Mouse (Mus musculus) frontal cortex, postnatal 36 days (tissue): ENCODE measurements around the gene Aldh3b3.

Source experiments
- DNase-seq, 2 experiments: peaks; one replicate each; pipeline ENCODE4 v3.0.0; 2022; ENCODE audit warnings: low spot score in 2 of 2

The Aldh3b3 gene

DNA sequence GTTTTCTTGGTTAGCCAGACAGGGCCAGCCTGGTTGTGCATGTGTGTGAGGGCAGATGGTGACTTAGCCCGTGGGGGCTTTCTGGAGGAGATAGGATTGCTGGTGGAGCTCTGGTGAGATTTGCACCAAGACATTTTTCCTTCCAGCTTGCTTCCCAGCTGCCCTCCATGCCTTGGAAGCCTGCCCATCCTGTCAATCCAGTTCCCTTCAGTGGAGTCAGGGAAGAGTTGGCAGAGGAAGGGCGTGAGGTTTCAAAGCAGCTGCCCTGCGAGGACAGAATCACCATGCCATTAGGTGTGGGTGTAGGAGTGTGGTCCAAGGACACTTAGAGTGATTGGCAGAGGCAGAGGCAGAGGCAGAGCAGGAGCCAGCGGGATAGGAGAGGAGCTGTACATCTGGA is at the start of gene Aldh3b3:
TSS of gene Aldh3b3 (plus strand) at position 176 of the 400 bp plus-strand sequence.
- no peak for DNase-seq

DNA sequence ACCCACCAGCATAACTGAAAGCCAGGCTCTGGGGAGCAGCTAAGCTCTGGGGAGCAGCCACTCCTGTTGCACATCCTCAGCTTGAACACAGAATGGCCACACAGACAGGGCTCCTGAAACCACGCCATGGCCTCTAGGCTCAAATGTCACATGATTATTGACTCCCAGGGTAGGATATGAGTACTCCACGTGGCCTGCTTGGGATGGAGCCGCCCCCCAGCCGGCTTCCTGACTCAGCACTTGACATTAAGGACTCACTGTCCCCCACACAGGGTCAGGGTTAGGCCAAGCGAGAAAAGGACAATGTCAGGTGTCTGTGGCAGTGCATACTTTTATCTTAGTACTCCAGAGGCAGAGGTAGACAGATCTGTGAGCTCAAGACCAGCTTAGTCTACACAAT is 48.2 kb upstream of the Aldh3b3 start:
- no peak for DNase-seq

DNA sequence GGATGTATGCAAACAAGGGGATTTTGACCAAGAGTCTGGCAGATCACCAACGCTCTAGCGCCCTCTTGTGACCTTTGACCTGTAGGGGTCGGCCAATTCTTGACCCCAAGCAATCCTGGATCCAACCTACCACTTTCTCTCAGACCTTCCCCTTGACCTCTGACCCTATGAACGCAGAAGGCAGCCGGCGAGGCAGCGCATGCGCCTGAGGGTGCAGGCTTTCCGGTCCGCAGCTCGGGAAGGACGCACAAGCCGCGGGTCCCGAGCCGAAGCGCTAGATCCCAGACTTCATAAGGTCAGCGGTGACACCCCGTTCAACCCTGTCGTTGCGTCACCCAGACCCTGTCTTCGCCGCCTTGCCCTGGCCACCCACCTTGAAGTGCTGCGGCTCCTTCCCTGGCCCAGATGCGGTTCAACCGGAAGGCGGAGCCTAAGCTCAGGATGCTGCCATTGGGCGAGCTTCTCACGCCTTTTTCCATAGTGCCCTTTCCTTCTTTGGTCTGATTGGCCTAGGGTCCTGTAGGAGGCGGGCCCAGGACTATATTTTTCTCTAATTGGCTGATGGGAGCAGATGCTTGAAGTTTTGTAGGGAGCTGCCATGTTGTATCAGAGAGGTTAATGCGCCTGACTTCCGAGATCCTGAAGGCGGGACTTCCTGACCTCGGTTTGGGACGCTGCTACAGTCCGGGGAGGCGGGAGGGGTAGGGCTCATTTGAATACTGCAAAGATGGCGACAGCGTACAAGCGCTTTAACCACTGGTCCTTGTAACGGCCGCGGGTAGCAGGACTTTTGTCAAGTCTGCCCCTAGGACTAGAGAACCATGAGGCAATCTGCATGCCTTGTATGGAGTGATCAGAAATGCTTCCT is 45.9 kb upstream of the Aldh3b3 start, which contains the start of gene Ndufs8:
TSS of gene Ndufs8 (minus strand) at position 438 of the 868 bp plus-strand sequence.
- peak; percentile 94 to 96 for DNase-seq

DNA sequence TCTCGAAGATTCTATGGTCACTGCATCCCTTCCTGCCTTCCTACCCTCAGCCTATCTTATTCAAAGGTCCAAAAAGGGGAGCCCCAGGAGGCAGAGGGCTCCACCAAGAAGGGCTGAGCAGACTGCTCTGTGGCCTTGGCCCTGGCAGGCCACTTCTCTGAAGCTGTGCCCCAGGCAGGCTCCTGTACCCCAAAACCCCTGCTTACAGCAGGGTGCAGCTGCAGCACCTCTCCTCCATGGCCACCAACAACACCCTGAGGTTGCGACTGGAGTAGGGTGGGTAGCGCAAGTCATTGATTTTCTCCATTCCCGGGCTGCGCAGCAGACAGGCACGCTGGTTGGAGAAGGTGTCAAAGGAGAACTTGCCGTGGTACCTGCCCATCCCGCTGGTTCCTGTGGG is 44.8 kb upstream of the Aldh3b3 start:
- DNase-seq = no peak

DNA sequence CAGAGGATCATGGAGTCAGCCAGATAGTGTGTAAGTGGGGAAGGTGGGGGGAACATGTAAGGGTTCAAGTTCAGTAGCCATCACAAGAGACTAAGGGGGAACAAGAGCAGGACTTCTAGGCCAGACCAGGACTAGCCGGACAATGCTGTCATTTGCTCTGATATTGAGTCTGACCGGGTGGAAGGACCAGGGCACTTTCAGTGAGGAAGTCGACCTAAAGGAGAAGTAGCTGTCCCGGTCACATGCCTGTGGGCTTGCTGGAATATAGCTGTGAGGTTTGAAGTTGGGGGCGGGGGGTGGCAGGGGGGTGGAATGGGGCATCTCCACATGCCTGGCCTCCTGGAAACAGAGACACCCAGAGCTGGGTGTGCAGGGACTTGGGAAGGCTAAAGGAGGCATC is 43.9 kb upstream of the Aldh3b3 start:
- DNase-seq = no peak

DNA sequence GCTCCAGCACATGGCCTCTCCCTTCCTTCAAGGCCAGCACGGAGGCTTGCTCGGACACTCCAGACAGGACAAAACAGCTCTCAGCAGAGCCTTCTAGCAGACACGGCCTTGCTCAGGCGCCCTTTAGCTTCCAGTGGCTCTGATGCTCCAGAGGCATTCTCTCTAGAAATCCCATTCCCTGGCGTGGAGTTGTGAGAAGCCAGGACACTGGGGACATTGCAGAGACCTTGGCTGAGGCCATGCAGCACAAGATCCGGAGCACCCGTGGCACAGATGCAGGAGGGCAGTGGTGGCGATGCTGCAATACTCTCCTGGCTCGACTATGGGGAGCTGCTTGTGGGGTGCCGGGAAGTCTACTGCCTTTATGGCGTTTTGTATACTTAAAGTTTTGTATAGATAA is 41.7 kb upstream of the Aldh3b3 start:
- DNase-seq = no peak

DNA sequence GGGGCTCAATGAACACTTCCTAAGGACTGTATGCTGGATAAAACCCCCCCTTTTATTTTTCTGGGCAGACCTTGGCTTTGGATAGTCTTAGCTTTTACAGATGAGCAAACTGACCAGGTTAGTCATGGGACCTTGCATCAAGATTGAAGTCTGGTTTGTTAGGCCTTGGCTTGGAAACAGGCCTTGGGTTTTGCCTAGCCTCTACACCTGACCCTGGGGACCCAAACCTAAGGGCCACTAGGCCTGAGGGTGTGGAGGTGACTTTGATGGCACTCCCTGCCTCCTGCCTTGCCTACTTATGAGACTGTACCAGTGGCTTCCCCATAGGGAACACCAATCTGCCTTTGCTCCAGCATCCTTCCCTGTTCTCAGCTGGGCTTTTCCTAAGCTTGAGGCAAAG is 38.5 kb upstream of the Aldh3b3 start:
- DNase-seq = no peak

DNA sequence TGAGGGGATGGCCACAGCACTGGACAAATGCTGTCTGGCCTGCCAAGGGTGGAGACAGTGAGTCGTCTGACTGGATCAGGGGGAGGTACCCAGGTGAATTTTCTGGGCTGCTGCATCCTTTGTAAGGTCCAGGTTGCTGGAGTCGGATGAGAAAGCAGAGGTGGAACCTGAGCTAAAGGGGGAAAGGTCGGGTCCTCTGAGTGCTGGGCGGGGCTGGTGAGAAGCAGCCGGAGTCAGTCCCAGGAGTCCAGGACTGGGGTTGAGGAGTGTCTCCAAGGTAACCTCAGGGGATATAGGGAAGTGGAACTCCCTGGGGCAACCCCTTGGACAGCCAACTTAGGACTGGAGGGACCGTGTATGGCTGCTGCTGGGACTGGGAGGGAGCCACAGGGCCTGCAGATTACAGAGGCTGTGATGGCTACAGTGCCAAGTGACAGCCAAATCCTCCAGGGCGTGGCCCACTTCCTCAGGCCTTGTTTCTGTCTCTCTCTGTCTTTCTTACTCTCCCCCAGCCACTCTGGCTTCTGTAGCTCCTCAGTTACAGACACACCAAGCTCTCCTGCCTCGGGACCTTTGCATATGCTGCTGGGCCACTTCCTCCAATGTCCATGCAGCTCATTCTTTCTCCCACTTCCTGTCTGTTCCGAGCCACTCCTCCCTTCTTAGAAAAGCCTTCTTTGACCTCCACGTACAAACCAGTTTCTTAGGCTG is 35.6 kb upstream of the Aldh3b3 start:
- DNase-seq = no peak

DNA sequence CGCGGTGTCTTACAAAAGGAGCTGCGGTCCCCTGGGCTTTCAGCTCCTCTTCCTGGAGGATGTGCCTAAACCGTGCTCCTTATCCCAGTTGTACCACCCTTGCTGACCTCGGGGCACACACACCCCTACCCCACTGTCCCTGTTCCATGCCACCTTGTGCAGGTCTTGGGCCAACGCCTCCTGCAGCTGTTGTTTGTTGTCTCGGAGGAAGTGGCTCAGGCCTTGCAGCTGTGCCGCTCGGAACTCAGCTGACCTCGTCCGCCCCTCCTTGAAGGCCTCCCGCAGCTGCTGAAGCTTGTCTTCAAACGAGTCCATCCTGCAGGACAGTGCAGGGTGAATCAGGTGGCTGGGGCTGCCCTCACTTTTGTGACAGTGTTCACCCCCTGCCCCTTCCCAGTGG is 34.9 kb upstream of the Aldh3b3 start:
- no peak for DNase-seq

DNA sequence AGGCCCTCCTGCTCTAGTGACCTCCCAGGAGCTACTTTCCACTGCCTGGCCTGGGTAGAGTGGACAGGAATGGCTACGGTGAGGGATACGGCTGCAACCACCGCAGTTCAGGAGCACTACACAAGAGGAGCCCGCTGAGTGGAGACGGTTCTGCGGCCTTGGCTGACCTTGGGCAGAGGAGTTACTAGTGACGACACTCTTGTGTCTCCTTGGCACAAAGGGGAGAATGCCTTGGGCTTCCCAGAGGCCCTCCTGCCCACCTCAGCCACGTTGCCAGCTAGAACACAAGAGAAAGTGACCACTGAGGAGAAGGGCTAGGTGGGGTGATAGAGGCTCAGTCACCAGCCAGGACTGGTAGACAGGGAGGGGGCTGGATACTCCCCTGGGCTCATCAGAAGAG is 34.3 kb upstream of the Aldh3b3 start:
- DNase-seq = no peak

DNA sequence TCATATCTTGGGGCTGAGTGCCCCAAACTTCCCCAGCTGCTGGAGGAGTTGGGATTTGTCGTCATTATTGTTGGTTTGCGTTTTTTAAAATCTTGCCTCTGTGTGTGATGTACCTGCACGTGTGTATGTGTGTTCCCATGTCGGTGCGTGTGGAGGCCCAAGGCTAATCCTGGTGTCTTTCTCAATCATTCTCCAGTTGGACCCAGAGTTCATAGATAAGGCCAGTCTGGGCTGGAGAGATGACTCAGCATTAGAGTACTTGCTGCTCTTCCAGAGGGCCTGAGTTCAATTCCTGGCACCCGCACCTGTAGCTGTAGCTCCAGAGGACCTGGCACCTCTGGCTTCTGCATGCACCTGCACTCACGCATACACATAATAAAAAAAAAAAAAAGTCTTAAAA is 33.6 kb upstream of the Aldh3b3 start:
- no peak for DNase-seq

DNA sequence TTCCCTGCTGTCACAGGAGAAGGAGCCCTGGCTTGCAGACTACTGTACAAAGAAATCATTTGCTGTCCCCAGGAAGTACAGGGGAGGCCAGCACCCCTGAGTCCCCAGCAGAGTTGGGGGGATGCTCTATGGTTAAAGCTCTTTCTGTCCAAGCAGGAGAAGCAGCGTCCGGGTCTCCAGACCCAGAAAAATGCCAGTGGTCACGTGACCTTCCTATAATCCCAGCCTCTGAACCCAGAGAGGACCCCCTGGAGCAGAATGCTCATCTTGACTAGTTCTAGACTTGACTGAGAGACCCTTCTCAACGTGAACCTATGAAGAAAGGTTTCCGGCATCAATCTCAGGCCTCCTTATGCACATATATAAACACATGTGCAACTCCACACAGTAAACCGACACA is 32.6 kb upstream of the Aldh3b3 start:
- no peak for DNase-seq

DNA sequence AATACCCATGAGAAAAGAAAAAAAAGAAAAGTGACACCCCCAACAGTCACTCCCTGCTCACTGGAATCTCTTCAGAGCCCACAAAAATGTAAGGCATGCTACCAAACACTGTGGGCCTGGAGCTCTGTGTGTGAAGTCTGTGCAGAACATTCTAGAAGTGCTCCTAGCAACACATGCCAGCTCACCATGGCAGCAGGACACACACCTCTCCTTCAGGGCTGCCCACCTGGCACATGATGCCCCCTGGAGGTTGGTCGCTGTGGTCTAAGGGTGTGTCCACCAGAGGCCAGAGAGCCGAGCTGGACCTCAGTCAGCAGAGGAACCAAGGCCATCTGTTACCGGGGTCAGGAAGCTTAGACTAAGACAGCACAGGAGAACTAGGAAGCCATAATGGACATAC is 32.2 kb upstream of the Aldh3b3 start:
- DNase-seq = no peak

DNA sequence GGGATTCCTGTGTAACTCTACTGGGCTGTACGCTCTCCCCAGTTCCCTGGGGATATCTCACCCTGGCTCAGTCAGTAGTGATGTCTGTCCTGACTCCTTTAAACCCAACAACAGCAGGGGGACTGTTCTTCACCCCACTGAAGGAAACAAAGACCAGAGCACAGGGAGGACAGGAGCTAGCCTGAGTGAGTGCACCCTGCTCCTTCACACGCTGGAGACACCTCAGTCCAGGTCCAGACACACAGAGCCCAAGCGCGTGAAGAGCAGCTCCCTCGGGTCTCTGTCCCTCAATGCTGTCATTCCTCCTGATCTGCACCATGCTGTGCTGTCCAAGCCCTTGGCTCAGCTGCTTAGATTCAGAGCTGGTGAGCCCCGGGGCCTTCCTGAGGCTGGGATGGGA is 31.8 kb upstream of the Aldh3b3 start:
- DNase-seq = no peak

DNA sequence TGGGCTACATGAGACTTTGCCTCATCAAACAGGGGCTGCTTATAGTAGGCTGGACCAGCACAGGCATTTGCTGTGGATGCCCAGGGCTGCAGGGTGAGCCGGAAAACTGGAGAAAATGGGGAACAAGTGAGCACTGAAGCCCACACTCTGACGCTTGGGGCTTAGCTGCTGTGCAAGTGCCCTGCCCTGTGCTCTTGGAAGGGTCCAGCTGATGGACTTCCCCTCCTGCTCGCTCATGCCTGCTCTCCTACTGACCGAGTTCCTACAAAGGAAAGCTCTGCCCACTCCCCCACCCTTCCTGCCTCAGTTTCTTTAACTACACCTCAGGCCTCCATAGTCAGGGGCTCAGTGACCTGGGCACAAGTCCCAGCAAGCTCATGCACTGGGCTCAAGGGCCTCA is 30.5 kb upstream of the Aldh3b3 start:
- DNase-seq = no peak

DNA sequence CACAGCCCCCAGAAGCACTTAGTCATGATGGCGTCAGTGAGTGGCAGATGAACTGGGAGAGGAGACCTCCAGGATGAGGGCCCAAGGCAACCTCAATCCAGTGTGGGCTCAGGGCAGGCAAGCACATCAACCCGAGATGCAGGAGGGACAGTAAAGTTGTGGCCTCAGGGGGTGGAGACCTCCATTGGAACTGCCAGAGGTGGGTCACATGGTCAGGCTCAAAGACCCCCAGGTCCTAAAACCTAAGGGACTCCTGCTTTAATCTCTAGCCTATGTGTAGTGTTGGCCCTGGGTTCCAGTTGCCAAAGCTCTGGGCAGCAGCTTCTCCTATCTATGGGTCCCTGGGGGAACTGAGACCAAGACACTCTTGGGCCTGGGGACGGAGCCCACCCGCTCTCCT is 29.7 kb upstream of the Aldh3b3 start:
- no peak for DNase-seq

DNA sequence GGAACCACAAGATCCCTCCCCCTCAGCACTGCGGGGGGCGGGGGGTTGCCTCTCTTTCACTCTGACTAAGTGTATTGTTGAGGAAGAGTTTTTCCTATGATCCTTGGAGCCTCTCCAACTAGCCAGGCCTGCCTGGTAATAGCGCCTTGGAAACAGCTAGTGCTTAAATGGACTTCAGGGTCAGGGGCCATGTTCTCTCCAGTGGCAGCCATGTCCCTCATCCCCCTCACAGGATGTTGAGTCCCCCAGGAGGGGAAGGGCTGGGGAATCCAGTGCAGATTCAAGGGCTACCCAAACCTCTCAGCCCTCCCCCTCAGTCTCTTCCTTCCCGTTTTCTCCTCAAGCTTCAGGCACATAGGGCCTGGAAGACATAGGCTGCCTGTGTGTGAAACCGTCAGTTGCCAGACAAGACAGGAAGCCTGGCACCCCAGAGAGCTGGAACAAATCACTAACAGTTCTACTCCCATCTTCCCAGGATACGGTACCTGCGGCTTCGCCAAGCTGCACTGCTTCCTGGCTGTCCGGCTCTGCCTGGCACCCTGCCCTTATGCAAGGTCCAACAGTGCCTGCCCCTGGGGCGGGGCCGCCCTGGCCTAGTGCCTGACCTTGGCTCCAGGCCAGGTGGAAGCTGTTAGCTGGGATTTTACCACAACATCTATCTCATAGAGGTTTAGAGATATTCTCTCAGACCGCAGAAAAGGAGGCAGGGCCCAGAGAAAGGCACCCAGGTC is 29.1 kb upstream of the Aldh3b3 start, which contains the start of gene Aldh3b1:
TSS of gene Aldh3b1 (minus strand) at position 598 of the 731 bp plus-strand sequence.
- peak; percentile 37 to 59 for DNase-seq

DNA sequence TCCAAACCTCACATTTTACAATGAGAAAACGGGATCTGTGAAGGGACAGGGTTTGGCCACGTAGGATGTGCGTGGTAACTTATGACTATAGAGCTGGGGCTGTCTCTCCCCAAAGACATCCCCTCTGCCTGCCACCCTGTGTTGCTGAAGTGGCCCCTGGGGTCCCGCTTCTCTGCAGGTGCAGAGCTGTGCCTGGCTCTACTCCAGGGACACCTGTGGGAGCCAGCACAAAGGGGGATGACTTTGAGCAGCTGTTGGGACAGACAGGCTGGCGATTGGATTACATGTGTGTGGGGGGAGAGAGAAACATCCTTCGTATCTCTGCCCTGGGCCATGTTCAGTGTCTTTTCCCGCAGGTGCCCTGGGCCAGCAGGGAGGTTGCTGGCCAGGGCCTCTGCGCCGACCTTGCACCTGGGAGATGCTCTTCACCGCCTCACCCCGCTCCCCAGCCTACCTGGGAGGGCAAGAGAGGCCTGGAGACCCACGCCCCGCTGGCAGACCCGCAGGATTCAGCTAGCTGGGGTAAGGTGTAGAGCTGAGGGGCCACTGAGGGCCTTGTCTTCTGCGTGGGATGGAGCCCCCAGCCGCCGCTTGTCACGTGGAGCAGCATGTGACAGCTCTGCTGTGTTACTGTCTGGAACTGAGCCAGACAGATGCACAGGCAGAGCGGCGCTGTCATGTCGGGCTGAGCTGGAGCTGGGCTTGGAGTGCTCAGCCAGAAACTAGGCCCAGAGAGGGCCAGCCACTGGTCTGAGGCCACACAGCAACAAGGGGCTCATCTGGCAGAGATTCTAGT is 28.0 kb upstream of the Aldh3b3 start:
- no peak for DNase-seq

DNA sequence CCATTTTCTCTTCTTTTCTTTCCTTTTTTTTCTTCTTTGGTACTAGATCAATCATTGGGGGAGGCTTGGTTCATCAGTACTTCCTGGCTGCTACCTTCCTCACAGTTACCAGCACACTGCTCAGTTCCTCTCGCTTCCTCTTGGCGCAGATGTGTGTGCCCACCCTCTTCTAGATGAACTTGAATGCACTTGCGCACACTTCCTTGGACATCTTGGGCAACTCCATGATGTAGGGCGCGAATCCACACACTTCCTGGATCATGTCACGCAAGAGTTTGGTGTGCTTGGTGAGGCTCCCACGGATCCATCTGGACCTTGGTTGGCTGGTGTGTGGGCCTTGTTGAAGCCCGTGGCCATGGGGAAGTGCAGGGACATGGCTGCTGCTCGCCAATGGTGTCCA is 26.7 kb upstream of the Aldh3b3 start:
- DNase-seq = no peak

DNA sequence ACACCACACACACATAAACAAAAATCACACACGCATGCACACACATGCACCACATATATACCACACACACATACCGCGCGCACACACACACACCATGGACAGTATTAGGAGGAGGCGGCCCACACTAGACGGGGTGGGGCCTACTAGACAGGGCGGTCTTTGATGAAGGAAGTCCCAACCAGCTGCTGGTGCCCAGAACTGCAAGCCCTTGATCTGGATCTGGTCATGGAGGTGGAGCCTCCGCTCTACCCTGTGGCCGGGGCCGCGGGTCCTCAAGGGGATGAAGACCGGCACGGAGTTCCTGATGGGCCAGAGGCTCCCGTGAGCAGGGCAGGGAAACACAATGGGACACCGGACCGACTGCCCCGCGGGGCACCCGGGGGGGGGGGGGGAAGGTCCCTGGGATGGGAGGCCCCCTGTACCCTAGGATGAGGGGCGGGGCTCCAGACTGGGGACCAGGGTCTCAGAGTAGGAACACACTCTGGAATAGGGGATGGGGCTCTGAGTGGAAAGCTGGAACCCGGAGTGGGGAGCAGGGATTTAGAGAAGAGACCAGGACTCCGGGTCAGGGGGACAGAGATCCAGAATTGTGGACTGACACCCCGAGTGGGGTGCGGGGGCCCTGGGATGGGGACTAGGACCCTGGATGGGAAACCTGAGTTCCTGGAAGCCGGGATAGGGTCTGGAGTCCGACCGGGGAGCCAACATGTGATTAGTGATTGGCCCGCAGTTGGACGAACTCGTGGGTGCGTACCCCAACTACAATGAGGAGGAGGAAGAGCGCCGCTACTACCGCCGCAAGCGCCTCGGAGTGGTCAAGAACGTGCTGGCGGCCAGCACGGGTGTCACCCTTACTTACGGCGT is 23.2 kb upstream of the Aldh3b3 start, which contains the start of gene Unc93b1:
TSS of gene Unc93b1 (plus strand) at position 155 of the 864 bp plus-strand sequence.
- no peak for DNase-seq
